Mouse (Mus musculus) liver, embryonic 14.5 days (tissue): Measurements from ENCODE around the gene Zfp865.

ENCODE experiments used
- CTCF ChIP-seq: IDR thresholded peaks from 2 replicates; pipeline ENCODE4 v1.5.1; 2016; ENCODE audit warnings: antibody characterized with exemption, low read depth, control low read depth
- EP300 ChIP-seq: IDR thresholded peaks from 2 replicates; pipeline ENCODE4 v1.6.1; 2016; ENCODE audit warnings: antibody characterized with exemption, low read depth

DNA sequence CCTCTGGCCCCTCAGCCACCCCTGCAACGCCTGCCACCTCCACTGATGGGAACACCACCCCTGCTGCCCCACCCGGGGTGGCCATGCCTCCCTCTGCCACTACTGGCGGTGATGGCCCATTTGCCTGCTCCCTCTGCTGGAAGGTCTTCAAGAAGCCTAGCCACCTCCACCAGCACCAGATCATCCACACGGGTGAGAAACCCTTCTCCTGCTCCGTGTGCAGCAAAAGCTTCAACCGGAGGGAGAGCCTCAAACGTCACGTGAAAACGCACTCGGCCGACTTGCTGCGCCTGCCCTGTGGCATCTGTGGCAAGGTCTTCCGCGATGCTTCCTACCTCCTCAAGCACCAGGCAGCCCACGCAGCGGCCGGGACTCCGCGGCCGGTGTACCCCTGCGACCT lies 9.8 kb downstream of the Zfp865 start:
- no peak for TF ChIP-seq CTCF
- TF ChIP-seq EP300: no peak
